Mouse (Mus musculus): Measurements from ENCODE around the gene Dner.

Dner gene

DNA sequence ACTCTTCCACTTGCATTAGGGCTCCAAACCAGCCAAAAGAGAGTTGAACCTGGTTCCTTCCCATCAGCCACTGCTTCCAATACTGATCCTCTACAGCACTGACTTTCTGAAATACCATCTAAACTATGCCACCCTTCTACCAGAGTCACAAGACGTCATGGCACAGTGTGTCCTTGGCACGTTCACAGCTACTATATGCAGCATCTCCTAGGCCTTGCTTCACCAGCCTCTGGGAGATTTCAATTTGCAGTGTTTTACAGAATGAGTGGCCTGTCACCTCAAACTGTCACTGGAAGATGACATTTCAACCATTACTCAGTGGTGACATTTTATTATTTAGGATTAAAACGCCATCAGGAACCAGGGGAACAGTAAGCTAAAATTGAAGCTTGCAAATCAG, 254.6 kb downstream of the Dner start:
- DNase-seq (ENCODE audit: low spot score) = no peak

DNA sequence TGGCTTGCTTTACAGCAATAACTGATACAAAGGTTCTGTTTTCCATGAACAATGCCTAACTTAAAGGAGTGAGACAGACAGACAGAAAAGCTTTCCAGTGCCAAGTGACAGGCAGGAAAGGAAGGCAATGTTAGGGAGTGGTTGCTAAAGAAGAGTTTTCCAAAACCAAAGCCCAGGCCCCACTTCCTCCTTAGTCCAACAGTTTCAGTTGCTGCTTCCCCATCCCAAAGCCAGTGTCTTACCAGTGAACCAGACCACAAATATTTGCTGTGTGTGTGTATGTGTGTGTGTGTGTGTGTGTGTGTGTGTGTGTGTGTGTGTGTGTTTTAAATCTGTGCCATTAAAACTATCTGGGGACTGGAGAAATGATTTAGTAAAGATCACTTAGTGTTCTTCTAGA, 258.5 kb downstream of the Dner start:
- no peak for DNase-seq (ENCODE audit: low spot score)

DNA sequence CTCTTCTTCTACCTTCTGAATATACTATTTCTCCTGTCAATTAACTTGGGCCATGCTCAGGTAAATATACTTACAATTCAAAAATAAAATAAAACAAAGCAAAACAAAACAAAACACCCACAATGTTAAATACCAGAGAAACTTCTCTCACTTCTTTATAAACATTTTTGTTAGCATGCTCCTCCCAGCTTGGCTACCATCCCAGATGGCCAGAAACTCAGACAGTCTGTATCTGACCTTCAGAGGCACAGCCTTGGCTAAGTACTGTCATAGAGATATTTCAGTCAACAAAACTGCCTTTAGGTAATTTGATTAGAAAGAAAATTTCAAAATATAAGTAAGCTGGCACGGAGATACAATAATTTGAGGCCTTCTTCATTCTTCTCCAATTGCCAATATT, 259.7 kb downstream of the Dner start:
- DNase-seq (ENCODE audit: low spot score) = no peak

DNA sequence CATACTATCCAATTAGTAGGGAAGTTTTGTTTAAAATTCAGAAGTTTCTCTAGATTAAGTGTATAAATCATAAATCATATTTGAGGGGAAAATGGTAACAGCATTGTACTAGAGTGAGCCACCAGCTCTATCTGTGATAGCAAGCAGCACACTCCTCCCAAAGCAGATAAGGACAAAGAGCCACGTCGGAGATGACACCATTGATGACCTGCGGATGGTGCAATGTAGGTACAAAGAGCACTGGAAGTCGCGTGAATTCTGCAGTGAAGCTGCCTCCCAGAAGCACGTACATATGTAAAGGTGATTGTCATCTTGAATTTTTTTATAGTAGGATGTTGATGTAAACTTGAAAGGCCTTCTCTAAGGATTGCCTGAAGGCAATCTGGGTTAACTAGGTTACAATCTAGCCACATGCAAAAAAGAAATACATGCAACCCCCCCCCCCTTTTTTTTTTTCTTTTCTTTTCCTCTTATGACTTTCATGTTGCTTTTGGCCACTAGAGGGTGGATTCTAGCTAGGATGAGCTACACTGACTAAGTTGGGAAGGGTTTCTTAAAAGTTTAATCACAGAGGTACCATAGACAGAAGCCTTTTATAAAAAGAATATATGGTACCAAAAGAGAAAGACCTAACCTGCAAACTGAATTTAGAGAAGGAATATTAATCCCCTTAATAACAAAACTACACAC, 262.6 kb downstream of the Dner start:
- no peak for DNase-seq (ENCODE audit: low spot score)

DNA sequence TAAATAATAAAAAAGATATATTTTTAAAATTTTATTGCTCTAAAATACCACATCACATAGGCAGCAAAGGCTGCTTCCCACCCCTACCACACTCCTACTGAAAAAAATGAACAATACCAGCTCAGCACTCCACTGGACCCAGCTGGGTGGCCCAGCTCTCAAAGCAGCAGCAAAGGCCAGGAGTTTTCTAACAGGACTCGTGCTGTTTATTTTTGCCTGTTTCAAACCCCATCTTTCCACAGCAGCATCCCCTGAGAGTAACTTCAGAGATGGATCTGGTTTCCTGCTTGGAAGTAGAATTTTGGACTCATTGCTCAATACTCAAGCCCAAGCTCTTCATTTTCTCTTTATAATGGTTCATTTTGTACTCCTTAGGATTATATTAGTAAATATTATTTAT, 263.7 kb downstream of the Dner start:
- DNase-seq (ENCODE audit: low spot score) = no peak

DNA sequence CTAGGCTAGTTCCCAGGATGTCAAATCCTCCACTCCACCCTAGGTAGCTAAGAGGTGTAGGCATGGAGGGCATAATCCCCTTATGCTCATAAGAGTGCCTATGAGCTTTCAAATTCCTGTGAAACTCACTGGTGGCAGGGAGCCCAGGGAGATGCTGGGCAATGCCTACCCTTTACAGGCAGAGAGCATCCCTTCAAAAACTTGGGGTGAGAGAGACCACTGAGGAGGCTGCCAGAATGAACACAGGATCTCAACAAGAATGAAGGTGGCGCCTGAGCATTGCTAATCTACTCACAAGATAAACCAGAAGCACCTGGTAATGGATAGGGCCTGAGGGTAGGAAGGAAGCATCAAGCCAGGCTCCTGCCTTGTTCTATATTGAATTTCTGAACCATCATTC, 267.7 kb downstream of the Dner start:
- no peak for DNase-seq (ENCODE audit: low spot score)

DNA sequence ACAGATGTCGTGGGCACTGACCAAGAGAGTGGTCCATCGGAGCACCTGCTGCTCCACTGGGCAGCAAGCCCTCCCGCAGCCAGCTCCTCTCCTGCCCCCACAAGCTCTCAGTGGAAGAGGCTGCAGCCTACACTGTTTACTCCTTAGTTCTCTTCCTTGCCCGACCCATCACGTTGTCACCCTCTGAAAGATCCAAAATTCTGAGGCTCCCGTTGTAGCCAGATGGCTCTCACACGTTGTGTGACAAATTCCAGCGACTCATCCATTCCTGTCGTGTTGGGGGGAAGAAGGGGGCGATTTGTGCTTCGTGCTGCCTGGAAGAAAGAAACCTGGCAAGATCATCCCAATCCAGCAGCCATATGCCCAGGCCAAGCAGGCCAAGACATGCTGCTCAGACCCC, 268.3 kb downstream of the Dner start:
- DNase-seq (ENCODE audit: low spot score) = peak; percentile 31

DNA sequence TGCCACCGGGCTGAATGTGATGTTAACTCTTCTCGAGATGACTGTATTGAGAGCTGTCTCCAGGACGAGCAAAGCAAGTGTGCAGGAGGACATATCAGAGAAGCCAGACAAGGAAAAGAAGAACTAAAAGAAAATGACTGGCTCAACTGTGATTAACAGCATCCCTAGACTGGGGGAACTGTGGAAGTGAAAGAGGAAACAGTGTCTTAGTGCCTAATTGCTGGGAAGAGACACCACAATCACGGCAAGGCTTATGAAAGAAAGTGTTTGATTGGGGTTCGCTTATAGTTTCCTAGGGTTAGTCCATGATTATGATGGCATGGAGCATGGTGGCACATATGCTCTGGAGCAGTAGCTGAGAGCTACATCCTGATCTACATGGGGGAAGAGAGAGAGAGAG, 269.3 kb downstream of the Dner start:
- no peak for DNase-seq (ENCODE audit: low spot score)

DNA sequence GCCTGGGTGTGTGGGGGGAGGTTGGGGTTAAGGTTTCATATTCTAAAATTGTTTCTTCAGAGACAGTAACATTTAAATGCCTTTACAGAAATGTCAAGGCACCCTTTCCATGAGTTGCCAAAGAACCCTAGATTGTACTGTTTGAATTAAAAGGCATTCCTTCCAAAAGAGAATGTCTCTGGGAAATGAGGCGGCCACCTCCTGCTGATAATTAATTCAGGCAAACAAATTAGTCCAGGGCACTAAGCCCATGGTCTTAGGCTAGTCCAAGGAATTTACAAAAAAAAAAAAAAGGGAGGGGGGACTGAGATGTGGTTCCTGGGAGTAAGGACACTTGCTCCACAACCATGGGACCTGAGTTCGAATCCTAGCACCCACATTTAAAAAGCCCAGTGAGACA, 273.1 kb downstream of the Dner start:
- DNase-seq (ENCODE audit: low spot score) = no peak

DNA sequence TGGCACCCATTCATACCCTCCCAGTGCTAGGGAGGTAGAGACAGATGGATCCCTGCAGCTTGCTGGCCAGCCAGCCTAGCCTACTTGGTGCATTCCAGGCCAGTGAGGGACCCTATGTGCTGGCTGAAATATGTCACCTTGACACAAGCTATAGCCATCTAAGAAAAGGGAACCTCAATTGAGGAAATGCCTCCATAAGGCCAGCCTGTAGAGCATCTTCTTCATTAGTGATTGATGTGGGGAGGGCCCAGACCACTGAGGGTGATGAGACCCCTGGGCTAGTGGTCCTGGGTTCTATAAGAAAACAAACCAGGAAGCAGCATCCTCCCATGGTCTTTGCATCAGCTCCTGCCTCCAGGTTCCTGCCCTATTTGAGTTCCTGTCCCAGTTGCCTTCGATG, 274.2 kb downstream of the Dner start:
- DNase-seq (ENCODE audit: low spot score) = no peak

DNA sequence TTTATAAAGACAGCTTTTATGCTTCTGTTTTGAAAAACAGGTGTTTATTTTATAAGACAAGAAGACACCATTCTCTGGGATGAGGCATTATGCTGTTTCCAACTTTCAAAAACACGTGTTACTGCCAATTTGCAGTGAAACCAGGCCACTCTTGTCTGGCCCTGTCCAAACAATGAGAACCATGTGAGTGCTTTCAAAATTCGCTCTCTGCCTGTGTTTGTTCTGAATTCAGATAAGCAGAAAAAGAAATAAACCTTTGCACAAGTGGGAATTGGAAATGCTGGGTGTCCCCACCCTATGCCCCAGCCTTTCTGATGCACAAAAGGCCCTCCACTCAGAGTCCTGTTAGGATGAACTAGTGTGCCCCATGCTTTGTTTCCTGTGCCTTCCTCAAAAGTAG, 276.6 kb downstream of the Dner start:
- no peak for DNase-seq (ENCODE audit: low spot score)

DNA sequence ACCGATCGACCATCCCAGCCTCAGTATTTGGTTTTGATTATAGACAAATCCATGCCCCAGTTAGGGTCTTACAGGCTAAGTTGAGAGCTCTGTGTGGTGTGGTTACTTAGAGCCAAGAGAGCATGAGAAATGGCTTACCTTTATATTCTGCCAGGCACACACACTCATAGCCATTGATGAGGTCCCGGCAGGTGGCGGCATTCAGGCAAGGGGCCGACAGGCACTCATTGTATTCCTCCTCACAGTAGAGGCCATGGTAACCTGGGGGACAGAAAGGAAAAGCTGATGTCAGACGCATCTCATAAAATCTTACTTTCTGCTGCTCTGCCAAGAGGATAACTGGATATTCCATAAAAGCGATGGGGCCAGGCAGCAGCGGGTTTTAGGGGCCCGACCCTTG, 277.5 kb downstream of the Dner start:
- DNase-seq (ENCODE audit: low spot score) = no peak

DNA sequence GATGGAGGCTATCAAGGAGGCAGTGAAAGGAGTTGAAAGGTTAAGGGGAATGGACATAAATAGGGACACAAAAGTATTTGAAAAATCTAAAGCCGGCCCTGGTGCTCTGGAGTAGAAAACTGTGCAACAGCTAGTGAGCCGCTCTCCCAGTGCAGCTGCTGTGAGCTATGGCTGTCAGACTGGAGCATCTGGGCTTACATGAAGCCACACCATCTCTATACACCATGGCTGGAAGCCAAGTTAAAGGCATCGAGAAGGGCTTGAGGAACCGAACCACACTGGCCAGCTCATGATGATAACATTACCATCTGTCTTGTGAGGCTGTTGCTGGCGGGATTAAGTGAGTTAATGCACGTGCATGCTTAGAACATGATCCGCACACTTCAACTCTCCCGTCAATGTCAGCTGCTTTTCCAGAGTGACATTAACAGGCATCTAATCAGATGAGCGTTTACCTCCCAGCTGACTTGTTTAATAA, 278.2 kb downstream of the Dner start:
- no peak for DNase-seq (ENCODE audit: low spot score)

DNA sequence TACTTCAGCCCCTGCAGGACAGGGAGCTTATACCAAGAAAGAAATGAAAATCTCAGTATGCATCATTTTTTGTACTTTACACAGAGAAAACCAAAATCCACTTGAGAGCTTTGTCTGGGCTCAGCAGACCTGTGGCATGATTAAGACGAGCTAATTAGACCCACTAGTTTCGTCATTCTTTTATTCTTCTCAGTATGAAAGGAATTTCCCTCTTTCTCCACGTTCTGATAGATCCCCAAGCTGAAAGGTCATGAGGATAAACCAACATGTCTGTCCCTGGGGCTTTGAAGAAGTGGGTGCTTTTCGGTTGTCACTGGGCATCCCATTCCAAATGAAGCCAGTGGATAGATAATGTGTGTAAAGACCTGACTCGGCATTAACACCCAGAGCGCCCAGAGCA, 278.7 kb downstream of the Dner start:
- no peak for DNase-seq (ENCODE audit: low spot score)

DNA sequence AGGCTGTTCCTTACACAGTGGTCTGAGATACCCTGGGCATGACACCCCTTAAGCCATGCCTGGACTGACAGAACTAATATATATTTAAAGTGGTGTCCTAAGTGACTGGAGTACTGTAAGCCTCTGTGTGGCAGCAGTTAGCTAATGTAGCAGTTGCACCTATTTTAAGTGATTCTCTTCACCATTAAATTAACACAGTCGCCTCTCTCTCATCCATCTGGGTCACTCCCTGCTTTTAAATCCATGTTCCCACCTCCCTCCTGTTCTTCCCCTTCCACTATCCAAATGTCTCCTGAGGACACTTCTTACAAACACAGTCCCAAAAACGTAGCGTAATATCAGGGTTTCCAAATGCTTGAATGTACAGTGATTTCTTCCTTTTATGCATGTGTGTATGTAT, 281.6 kb downstream of the Dner start:
- no peak for DNase-seq (ENCODE audit: low spot score)

DNA sequence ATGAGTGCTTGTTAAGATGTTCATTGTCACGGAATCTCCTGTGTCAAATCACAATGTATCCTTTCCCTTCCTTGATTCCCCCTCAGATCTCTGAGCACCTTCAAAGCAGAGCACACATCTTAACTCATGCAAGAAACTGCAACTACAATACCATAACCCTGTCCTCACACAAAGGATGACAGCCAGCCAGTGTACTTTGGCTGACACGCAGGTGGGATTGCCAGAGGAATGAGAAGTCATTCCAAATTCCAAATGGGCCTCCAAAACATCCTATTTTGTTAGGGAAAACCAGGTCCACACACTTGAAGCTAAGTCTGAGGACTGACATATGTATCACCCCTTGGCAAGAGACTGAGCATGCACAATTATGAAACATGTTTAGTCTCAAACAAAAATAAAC, 286.5 kb downstream of the Dner start:
- no peak for DNase-seq (ENCODE audit: low spot score)

DNA sequence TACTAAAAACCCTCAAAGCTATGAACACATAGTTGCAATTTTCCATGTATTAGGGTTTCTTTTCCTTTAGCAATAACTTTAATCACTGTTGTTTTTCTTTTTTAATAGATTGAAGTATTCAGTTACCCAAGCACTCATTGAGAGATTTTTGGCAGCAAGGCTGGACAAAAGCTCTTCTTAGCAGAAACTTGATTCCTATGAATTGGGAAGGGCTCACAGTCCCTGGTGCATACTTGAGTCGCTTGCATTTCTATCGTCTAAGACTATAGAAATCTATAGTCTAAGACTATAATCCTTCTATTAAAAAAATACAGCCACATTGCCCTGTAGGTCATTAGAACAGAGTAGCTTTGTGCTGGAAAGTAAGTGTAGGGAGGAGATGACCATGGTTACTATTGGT, 287.1 kb downstream of the Dner start:
- no peak for DNase-seq (ENCODE audit: low spot score)

DNA sequence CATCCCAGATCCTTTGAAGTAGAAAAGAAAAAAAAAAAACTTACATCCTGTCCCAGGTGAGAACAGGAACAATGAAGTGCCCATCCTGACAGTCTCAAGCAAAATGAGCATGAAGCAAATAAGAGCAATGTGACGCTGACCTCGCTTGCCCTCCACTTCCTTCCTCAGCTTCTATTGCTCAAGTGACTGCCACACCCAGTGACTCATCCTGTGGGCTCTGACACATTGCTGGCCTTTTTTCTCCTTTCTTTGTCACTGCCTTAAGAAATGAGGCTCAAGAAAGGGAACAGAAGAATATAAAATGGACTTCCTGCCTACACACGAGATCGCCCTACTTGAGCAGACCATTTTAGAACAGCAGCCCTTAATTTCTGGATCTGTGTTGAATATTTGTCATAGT, 289.1 kb downstream of the Dner start:
- DNase-seq (ENCODE audit: low spot score) = no peak

DNA sequence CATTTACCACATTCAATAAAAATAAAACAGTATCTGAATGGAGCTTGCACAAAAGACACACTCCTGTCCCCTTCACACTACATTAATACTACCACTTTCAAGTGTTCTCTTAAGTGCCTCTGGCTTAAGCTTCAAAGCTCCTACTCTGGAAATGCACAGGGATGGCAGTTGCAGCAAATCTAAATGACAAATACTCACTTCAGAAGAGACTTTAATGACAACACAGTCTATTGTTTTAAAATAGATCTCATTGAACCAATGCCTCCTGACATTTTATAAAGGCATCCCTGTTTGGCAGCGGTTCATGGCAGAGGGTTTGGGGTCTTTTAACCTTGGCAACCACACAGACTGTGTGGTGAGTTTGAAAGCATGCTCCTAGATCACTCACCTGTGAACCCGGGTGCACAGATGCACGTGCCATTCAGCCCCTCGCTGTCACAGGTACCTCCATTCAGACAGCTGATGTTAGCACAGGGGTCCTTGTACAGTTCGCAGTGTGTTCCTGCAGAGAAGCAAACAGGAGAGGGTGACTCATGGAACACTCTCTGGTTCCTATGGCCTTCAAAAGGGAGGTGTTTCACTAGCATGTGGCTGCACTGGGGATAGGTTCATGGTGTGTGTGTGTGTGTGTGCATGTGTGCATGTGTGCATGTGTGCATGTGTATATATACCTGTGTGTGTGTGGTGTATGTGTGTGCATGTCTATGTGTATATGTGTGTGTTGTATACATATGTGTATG, 290.3 kb downstream of the Dner start:
- DNase-seq (ENCODE audit: low spot score) = no peak

DNA sequence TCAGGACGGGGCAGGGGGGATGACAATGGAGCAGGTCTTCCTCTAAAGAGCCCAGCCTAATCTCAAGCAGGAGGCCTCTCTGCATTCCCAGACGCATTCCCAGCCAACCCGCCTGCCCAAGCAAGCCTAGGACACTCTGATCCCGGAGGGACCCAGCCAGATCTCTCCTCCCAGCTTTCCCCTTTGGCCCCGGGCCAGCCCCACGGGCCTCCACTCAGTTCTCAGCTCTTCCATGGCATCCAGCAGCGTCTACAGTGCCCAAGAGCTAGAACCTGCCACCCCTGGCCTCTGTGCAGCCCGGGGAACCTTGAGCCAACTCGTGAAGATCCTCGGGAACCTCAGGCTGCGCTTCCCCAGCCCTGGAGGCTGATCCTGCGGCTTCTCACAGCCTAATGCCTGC, 291.1 kb downstream of the Dner start:
- no peak for DNase-seq (ENCODE audit: low spot score)

DNA sequence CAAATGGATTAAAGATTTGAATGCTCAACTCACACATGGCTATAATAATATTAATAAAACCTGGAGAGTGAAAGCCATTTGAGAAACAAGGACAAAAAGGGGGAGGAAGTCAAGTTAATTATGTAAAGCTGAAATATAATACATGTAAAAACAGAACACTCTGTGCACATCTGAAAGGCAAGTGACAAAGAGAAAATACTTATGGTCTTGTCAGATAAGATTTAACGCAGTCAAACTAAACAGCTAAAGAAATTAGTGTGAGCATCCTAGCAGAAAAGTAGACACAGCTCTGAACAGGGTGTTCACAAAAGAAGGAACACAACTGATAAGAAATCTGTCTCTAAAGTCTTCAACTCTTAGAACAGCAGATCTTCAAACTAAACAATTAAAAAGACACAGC, 293.9 kb downstream of the Dner start:
- DNase-seq (ENCODE audit: low spot score) = no peak

DNA sequence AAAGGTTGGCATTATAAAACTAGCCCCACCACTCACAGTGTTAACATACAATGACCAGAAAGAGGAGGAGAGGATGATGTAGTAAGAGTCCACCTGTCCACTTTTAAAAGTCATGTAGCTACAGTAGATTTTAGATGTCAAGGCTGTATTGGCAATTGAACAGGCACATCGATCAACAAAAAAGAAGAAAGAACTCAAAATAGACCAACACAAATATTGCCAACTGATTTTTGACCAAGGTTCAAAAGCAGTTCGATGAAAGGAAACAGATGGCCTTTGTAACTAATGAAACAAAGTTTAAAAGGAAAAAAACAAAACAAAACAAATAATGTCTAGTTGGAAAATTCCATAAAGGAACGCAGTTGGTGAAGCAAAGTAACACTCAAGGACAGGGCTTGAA, 296.4 kb downstream of the Dner start:
- DNase-seq (ENCODE audit: low spot score) = no peak

DNA sequence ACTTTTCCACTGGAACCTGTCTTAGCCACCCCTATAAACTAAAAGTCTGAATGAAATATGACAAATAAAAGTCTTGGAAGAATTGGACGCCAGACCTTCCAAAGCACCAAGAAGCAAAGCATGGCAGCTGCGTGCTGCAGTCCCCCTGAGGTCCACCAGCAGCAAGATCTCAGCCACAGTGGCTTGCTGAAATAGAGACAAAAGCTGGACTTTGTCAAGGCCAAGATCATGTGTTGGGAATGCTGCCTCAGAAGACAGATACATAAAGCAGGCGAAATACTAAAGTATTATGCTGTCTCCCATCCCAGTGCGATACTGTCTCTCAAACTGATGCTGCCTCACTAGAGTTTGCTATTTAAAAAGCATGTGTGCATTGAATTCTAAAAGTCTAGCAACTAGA, 296.9 kb downstream of the Dner start:
- no peak for DNase-seq (ENCODE audit: low spot score)

DNA sequence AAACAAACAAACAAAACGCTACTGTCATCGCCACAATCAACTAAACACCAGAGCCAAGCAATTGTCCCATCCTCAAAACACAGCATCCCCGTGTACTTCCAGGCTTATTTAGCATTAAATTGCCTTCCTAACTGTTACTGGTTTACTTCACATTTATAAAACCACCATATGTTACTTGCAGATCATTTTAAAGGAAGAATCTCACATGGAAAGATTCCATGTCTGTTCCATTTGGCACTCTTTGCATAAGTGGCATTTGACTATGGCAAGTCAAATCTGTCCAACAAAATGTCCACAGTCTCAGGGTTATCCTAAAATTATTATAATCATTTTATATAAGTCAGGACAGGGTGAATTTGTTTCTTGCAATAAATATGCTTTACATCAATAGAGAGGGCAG, 299.2 kb downstream of the Dner start:
- DNase-seq (ENCODE audit: low spot score) = no peak

Measured in left cerebral cortex, adult 11 months (tissue).